Mouse (Mus musculus) small intestine, adult 2 months (tissue): ENCODE measurements around the gene Reg2.
"Not testable (repeated sequence)": the region's sequence is repeated elsewhere in the genome, so short reads cannot be mapped to it uniquely, and the experiment has no call there.

ENCODE experiments used
- CTCF ChIP-seq: fragments of 200-500 bp; IDR thresholded peaks from 2 replicates; pipeline ENCODE4 v1.5.1; 2012; ENCODE audit warnings: low read depth, mild to moderate bottlenecking, control low read depth, inconsistent platforms, low read length, moderate library complexity, mixed read lengths; ENCODE audit not compliant: insufficient replicate concordance, insufficient read length; ENCODE audit errors: extremely low read depth
- POLR2A ChIP-seq: fragments of 200-500 bp; IDR thresholded peaks from 2 replicates; pipeline ENCODE4 v1.6.1; 2012; ENCODE audit warnings: low read depth, mild to moderate bottlenecking, control low read depth, inconsistent platforms, low read length, moderate library complexity

GRCm38 (mm10) chr6:78395323-78395722, at the start of gene Reg2:
- not testable (repeated sequence) for TF ChIP-seq CTCF, POLR2A
